Mouse (Mus musculus): ENCODE data around the gene Mto1.

DNA sequence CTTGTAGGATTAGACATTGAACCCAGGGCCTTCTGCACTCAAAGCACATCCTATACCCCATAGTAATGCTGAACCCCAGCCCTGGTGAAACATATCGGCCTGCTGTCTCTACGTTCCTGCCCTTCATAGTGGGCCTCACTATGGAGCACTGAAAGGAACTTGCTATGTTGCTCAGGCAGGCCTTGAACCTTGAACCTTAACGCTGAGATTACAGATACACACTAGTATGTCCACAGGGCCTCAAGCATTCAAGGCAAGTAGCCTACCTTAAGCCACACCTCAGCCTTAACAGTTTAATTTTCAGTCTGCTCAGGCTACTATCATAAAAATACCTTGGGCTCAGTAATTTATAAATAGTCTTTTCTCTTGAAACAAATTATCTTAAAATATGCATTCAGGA, 44.2 kb downstream of the Mto1 start:
- TF ChIP-seq CTCF (IDR thresholded peaks at IDR 0.05; ENCODE audit: low read depth) (no peak), EP300 (IDR thresholded peaks at IDR 0.05; ENCODE audit: low read depth) (no peak)
